Mouse (Mus musculus) olfactory bulb, adult 2 months (tissue): ENCODE measurements at regions not wholly inside any gene's neighbourhood (a gene's known extent, or its start where the extent isn't known, plus 50 kb on each side); places are given as distances from the start of the nearest gene placed in this dataset.

Experiments used
- H3K27ac ChIP-seq: fragments of 200-500 bp; 2 replicates; pipeline ENCODE4 v1.5.1; 2012; ENCODE audit warnings: low read depth, low read length; ENCODE audit not compliant: insufficient read depth
- H3K4me1 ChIP-seq: fragments of 200-500 bp; 2 replicates; pipeline ENCODE4 v1.6.1; 2012; ENCODE audit warnings: low read length; ENCODE audit not compliant: control insufficient read depth, insufficient read depth
- H3K4me3 ChIP-seq: fragments of 200-500 bp; 2 replicates; pipeline ENCODE4 v1.5.1; 2012; ENCODE audit warnings: mild to moderate bottlenecking, low read depth, low read length, moderate library complexity; ENCODE audit not compliant: insufficient read depth
- CTCF ChIP-seq: fragments of 200-500 bp; IDR thresholded peaks from 2 replicates; pipeline ENCODE4 v1.5.1; 2012; ENCODE audit warnings: low read depth, mild to moderate bottlenecking, low read length, moderate library complexity; ENCODE audit not compliant: insufficient read depth
- POLR2A ChIP-seq: fragments of 200-500 bp; IDR thresholded peaks from 2 replicates; pipeline ENCODE4 v1.6.1; 2012; ENCODE audit warnings: mild to moderate bottlenecking, low read depth, low read length, moderate library complexity; ENCODE audit not compliant: insufficient read depth
- WGBS: fragments of 180-500 bp; shearing (Covaris S2); methylation state at CpG from one replicate; pipeline ENCODE4 v1.1.7; 2018; 5-methylcytosine and 5-hydroxymethylcytosine counted together

- no peak for TF ChIP-seq CTCF
- TF ChIP-seq POLR2A, result no peak
- 83% methylated on average over 5 of the region's 5 CpGs for WGBS
- Histone ChIP-seq H3K4me1 (no peaks in the 10 kb centered on the region), H3K27ac (no peak overlapping the region), H3K4me3 (no peak overlapping the region)
These were observed 191.6 kb downstream of the Papss1 start for GRCm38 (mm10) chr3:131756126-131756525.

GRCm38 (mm10) chr3:131769976-131770375, 205.4 kb downstream of the Papss1 start:
- no peak overlapping the region for H3K4me3 ChIP-seq
- 75% methylated on average over 1 of the region's 1 CpGs for WGBS
- H3K4me1 ChIP-seq, result no peaks in the 10 kb centered on the region
- H3K27ac ChIP-seq, result no peak overlapping the region
- TF ChIP-seq POLR2A (no peak), CTCF (no peak)

- 98% methylated on average over 1 of the region's 1 CpGs for WGBS
- no peak overlapping the region for H3K27ac ChIP-seq
- no peak for TF ChIP-seq POLR2A
- TF ChIP-seq CTCF, result no peak
These were observed 205.9 kb downstream of the Papss1 start for GRCm38 (mm10) chr3:131770486-131770885.

GRCm38 (mm10) chr3:131771863-131772546, 207.4 kb downstream of the Papss1 start:
- Histone ChIP-seq H3K27ac (no peak overlapping the region), H3K4me3 (no peak overlapping the region), H3K4me1 (no peaks in the 10 kb centered on the region)
- 74% methylated on average over 4 of the region's 4 CpGs for WGBS
- no peak for TF ChIP-seq POLR2A
- TF ChIP-seq CTCF, result no peak

More at GRCm38 (mm10) chr3:131770486-131770885, 205.9 kb downstream of the Papss1 start:
- Histone ChIP-seq H3K4me1 (no peaks in the 10 kb centered on the region), H3K4me3 (no peak overlapping the region)

GRCm38 (mm10) chr3:131772593-131772992, 208.0 kb downstream of the Papss1 start:
- Histone ChIP-seq H3K4me3 (no peak overlapping the region), H3K4me1 (no peaks in the 10 kb centered on the region), H3K27ac (no peak overlapping the region)
- no peak for TF ChIP-seq POLR2A
- TF ChIP-seq CTCF, result no peak
- 23% methylated on average over 5 of the region's 5 CpGs for WGBS

GRCm38 (mm10) chr3:131775431-131775830, 210.9 kb downstream of the Papss1 start:
- no peak overlapping the region for H3K27ac ChIP-seq

GRCm38 (mm10) chr3:131776650-131777049, 212.1 kb downstream of the Papss1 start:
- TF ChIP-seq CTCF, result no peak
- TF ChIP-seq POLR2A, result no peak
- H3K4me1 ChIP-seq, result no peaks in the 10 kb centered on the region
- no peak overlapping the region for H3K4me3 ChIP-seq
- WGBS, result 78% methylated on average over 2 of the region's 2 CpGs
- H3K27ac ChIP-seq, result no peak overlapping the region

More at GRCm38 (mm10) chr3:131775431-131775830, 210.9 kb downstream of the Papss1 start:
- Histone ChIP-seq H3K4me3 (no peak overlapping the region), H3K4me1 (no peaks in the 10 kb centered on the region)
- WGBS, result 77% methylated on average over 4 of the region's 4 CpGs
- no peak for TF ChIP-seq POLR2A
- no peak for TF ChIP-seq CTCF

- Histone ChIP-seq H3K4me3 (no peak overlapping the region), H3K27ac (no peak overlapping the region), H3K4me1 (no peaks in the 10 kb centered on the region)
- WGBS, result 67% methylated on average over 7 of the region's 7 CpGs
- no peak for TF ChIP-seq CTCF
- no peak for TF ChIP-seq POLR2A
These were observed 215.2 kb downstream of the Papss1 start for GRCm38 (mm10) chr3:131779803-131780202.

GRCm38 (mm10) chr3:131785524-131785923, 221.0 kb downstream of the Papss1 start:
- no peaks in the 10 kb centered on the region for H3K4me1 ChIP-seq
- H3K27ac ChIP-seq, result no peak overlapping the region
- WGBS, result 52% methylated on average over 3 of the region's 3 CpGs
- H3K4me3 ChIP-seq, result no peak overlapping the region
- TF ChIP-seq CTCF, result no peak
- no peak for TF ChIP-seq POLR2A
